ENCODE assay signal across 9 mouse cellular contexts in the genomic region with DNA sequence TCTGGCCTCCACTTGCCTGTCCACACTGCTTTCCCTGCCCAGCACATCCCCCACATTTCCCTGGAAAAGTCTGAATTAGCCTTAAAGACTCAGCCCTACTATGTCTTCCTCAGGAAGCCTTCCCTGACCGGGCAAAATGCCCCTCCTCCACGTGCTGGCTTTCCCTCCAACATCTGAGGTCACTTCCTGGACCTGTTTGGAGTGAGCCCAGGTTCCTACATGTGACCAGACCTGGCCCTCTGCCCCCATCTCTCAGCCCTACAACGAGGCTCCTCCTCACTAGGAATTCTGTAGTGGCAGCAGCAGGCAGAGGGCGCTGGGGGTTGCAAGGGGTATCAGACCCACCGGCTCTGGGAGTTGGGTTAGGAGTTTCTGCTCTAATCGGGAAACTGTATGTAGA. TPM values are rescaled to one million over a fixed set of nuclear protein-coding genes. Genes with fewer than 3 reads are reported as not detected.
DNase-seq lines count a peak whose midpoint lies in the region; ATAC-seq and TF ChIP-seq lines count a peak whose summit lies in the region.
"Had no signal": no experiment of that assay in that cellular context is flagged by ENCODE, and none has a peak within 500 bp of the region (broad histone marks: within the 10 kb centered on the region; RNA-seq: fewer than 3 reads in every experiment).

No protein-coding gene starts in this region.

- H3K4me3 ChIP-seq in kidney, embryonic 15.5 days (replicated peaks) = no peak overlapping the region
- H3K4me3 ChIP-seq in cerebellum, adult 2 months (replicated peaks; ENCODE audit: insufficient read depth, low read depth, low read length) = no peak overlapping the region
- no peak overlapping the region for H3K4me3 ChIP-seq in heart, embryonic 16.5 days (ENCODE audit: low read length)
- H3K4me3 ChIP-seq in lung, postnatal 0 days (ENCODE audit: low read depth, low read length) = no peak overlapping the region
- no peak overlapping the region for H3K4me3 ChIP-seq in hindbrain, embryonic 13.5 days

- no peak overlapping the region for H3K9ac ChIP-seq in kidney, embryonic 15.5 days
- no peak overlapping the region for H3K9ac ChIP-seq in heart, embryonic 16.5 days (ENCODE audit: low read length)
- no peak overlapping the region for H3K9ac ChIP-seq in lung, postnatal 0 days (replicated peaks; ENCODE audit: low read depth)
- no peak overlapping the region for H3K9ac ChIP-seq in hindbrain, embryonic 13.5 days

- DNase-seq in kidney, adult 11 months = peak; percentile 76
- DNase-seq in cerebellum, adult 2 months = peak; percentile 65 to 70
- no peak for DNase-seq in lung, postnatal 0 days (ENCODE audit: low spot score)
- no peak for DNase-seq in frontal cortex, postnatal 36 days (ENCODE audit: low spot score in 2 of 2)
- DNase-seq in T-cell, adult 2 months (ENCODE audit: low spot score) = no peak

- TF ChIP-seq EP300 in lung, postnatal 0 days (IDR thresholded peaks at IDR 0.05) = no peak

- no peak for ATAC-seq in kidney, embryonic 15.5 days (replicated peaks; ENCODE audit: low FRiP score)
- ATAC-seq in heart, embryonic 16.5 days (replicated peaks; ENCODE audit: extremely low read depth, insufficient read depth, low FRiP score) = peak; percentile 67
- ATAC-seq in lung, postnatal 0 days = peak; percentile 33
- ATAC-seq in hindbrain, embryonic 13.5 days (ENCODE audit: low FRiP score) = no peak
- ATAC-seq: midbrain, embryonic 16.5 days had no signal

- no peak for TF ChIP-seq POLR2A in cerebellum, adult 2 months (IDR thresholded peaks at IDR 0.05; ENCODE audit: borderline replicate concordance, insufficient read depth, low read length)

- no peak for TF ChIP-seq CTCF in cerebellum, adult 2 months (IDR thresholded peaks at IDR 0.05; ENCODE audit: borderline replicate concordance, insufficient read depth, low read depth, low read length)
- TF ChIP-seq CTCF in lung, postnatal 0 days (IDR thresholded peaks at IDR 0.05) = no peak

- no peaks in the 10 kb centered on the region for H3K36me3 ChIP-seq in kidney, embryonic 15.5 days
- H3K36me3 ChIP-seq in heart, embryonic 16.5 days (ENCODE audit: control insufficient read depth, insufficient read depth) = no peaks in the 10 kb centered on the region
- no peaks in the 10 kb centered on the region for H3K36me3 ChIP-seq in lung, postnatal 0 days (ENCODE audit: insufficient read depth, low read length)
- H3K36me3 ChIP-seq in hindbrain, embryonic 13.5 days = peaks cover 4% of the 10 kb centered on the region; the same call in 1 of the 2 replicates

- H3K27me3 ChIP-seq in kidney, embryonic 15.5 days = no peaks in the 10 kb centered on the region
- H3K27me3 ChIP-seq in cerebellum, adult 2 months (ENCODE audit: control insufficient read depth, insufficient read depth, low read length) = no peaks in the 10 kb centered on the region
- no peaks in the 10 kb centered on the region for H3K27me3 ChIP-seq in heart, embryonic 16.5 days (ENCODE audit: control insufficient read depth, insufficient read depth, low read length)
- H3K27me3 ChIP-seq in lung, postnatal 0 days (replicated peaks; ENCODE audit: insufficient read depth, low read length) = no peaks in the 10 kb centered on the region
- H3K27me3 ChIP-seq in hindbrain, embryonic 13.5 days = no peaks in the 10 kb centered on the region

- 50% methylated on average over 6 of the region's 6 CpGs for WGBS in kidney, embryonic 15.5 days
- 41% methylated on average over 6 of the region's 6 CpGs for WGBS in cerebellum, adult 2 months
- 47% methylated on average over 6 of the region's 6 CpGs for WGBS in heart, embryonic 16.5 days
- 41% methylated on average over 6 of the region's 6 CpGs for WGBS in lung, postnatal 0 days
- WGBS in hindbrain, embryonic 13.5 days = 82% methylated on average over 6 of the region's 6 CpGs

- no peak overlapping the region for H3K4me2 ChIP-seq in kidney, embryonic 15.5 days
- no peak overlapping the region for H3K4me2 ChIP-seq in heart, embryonic 16.5 days (ENCODE audit: low read depth, low read length)
- no peak overlapping the region for H3K4me2 ChIP-seq in lung, postnatal 0 days (replicated peaks; ENCODE audit: low read depth, low read length)
- H3K4me2 ChIP-seq in hindbrain, embryonic 13.5 days = no peak overlapping the region

- H3K9me3 ChIP-seq in kidney, embryonic 15.5 days (replicated peaks) = no peaks in the 10 kb centered on the region
- H3K9me3 ChIP-seq in heart, embryonic 16.5 days (replicated peaks; ENCODE audit: control insufficient read depth, low read length) = no peaks in the 10 kb centered on the region
- H3K9me3 ChIP-seq in lung, postnatal 0 days (ENCODE audit: low read length) = no peaks in the 10 kb centered on the region
- H3K9me3 ChIP-seq in hindbrain, embryonic 13.5 days = no peaks in the 10 kb centered on the region

- peaks cover 37% of the 10 kb centered on the region for H3K4me1 ChIP-seq in kidney, embryonic 15.5 days
- peaks cover 71% of the 10 kb centered on the region for H3K4me1 ChIP-seq in cerebellum, adult 2 months (ENCODE audit: control insufficient read depth, insufficient read depth, low read length)
- peaks cover 3% of the 10 kb centered on the region; the same call in 1 of the 2 replicates for H3K4me1 ChIP-seq in heart, embryonic 16.5 days (ENCODE audit: control insufficient read depth, insufficient read depth, low read length)
- no peaks in the 10 kb centered on the region for H3K4me1 ChIP-seq in lung, postnatal 0 days (ENCODE audit: insufficient read depth, low read depth, low read length)
- peaks cover 81% of the 10 kb centered on the region for H3K4me1 ChIP-seq in hindbrain, embryonic 13.5 days (replicated peaks)

- H3K27ac ChIP-seq in kidney, embryonic 15.5 days = no peak overlapping the region
- no peak overlapping the region for H3K27ac ChIP-seq in cerebellum, adult 2 months (ENCODE audit: insufficient read depth, low read length)
- H3K27ac ChIP-seq in heart, embryonic 16.5 days (ENCODE audit: low read length) = no peak overlapping the region
- H3K27ac ChIP-seq in lung, postnatal 0 days (ENCODE audit: low read length) = no peak overlapping the region
- H3K27ac ChIP-seq in hindbrain, embryonic 13.5 days = no peak overlapping the region

RNA-seq across cellular contexts. Expression of a gene that starts 46.0 kb away (rescaled TPM):
- polyA plus RNA-seq in kidney, embryonic 15.5 days (2015; fragmentation: Nextera tagmentation; extraction: Ambion mirVana) = 7.1 and 8.7 TPM in 2 replicates
- 29.1 and 35.4 TPM in 2 replicates for polyA plus RNA-seq in cerebellum, adult 2 months (2012; rRNA removed)
- 0.70 and 1.4 TPM in 2 replicates for polyA plus RNA-seq in heart, embryonic 16.5 days (2015; fragmentation: Nextera tagmentation; extraction: Ambion mirVana)
- 0.63 and 0.74 TPM in 2 replicates for polyA plus RNA-seq in lung, postnatal 0 days (2015; fragmentation: Nextera tagmentation; extraction: Ambion mirVana)
- polyA plus RNA-seq in hindbrain, embryonic 13.5 days (2015; fragmentation: Nextera tagmentation; extraction: Ambion mirVana) = 14.9 and 16.5 TPM in 2 replicates

Comparison
In these comparisons a context has a peak if more than half of its experiments do, and no peak if none do; other contexts are left out.
1. DNase-seq: peak in kidney, adult 11 months (single experiment) and cerebellum, adult 2 months (2 of 2); none in lung, postnatal 0 days (single experiment), frontal cortex, postnatal 36 days (0 of 2) and T-cell, adult 2 months (single experiment).
2. ATAC-seq: peak in heart, embryonic 16.5 days (single experiment) and lung, postnatal 0 days (single experiment); none in kidney, embryonic 15.5 days (single experiment) and hindbrain, embryonic 13.5 days (single experiment).